Mouse (Mus musculus): ENCODE data around the gene Cdcp1.

Cdcp1 gene

GRCm38 (mm10) chr9:123215621-123216440 lies at the start of gene Cdcp1:
Gene Cdcp1, minus strand, starts transcription at chr9:123216038.
- DNase-seq (ENCODE audit: low spot score in 2 of 2) = no peak

GRCm38 (mm10) chr9:123260611-123261021 lies 44.8 kb upstream of the Cdcp1 start, which contains the start of gene Tmem158:
Gene Tmem158, minus strand, starts transcription at chr9:123260764.
- DNase-seq (ENCODE audit: low spot score in 2 of 2) = peak; percentile 70 to 82

GRCm38 (mm10) chr9:123259896-123260610 lies 44.2 kb upstream of the Cdcp1 start:
- DNase-seq (ENCODE audit: low spot score in 2 of 2) = peak; percentile 65 to 69

- DNase-seq (ENCODE audit: low spot score in 2 of 2) = no peak
These were observed 43.6 kb upstream of the Cdcp1 start for GRCm38 (mm10) chr9:123259461-123259895.

- DNase-seq (ENCODE audit: low spot score in 2 of 2) = no peak
These were observed 43.0 kb upstream of the Cdcp1 start for GRCm38 (mm10) chr9:123258796-123259195.

GRCm38 (mm10) chr9:123255736-123256135 lies 39.9 kb upstream of the Cdcp1 start:
- no peak for DNase-seq (ENCODE audit: low spot score in 2 of 2)

- no peak for DNase-seq (ENCODE audit: low spot score in 2 of 2)
These were observed 32.2 kb upstream of the Cdcp1 start for GRCm38 (mm10) chr9:123247992-123248391.

- no peak for DNase-seq (ENCODE audit: low spot score in 2 of 2)
These were observed 29.3 kb upstream of the Cdcp1 start for GRCm38 (mm10) chr9:123245146-123245545.

- peak in 1 of 2 experiments; percentile 44 for DNase-seq (ENCODE audit: low spot score in 2 of 2)
These were observed 28.1 kb upstream of the Cdcp1 start for GRCm38 (mm10) chr9:123243988-123244387.

GRCm38 (mm10) chr9:123241191-123241590 lies 25.4 kb upstream of the Cdcp1 start:
- no peak for DNase-seq (ENCODE audit: low spot score in 2 of 2)

GRCm38 (mm10) chr9:123240751-123241150 lies 24.9 kb upstream of the Cdcp1 start:
- DNase-seq (ENCODE audit: low spot score in 2 of 2) = no peak

- no peak for DNase-seq (ENCODE audit: low spot score in 2 of 2)
These were observed 24.4 kb upstream of the Cdcp1 start for GRCm38 (mm10) chr9:123240271-123240670.

GRCm38 (mm10) chr9:123239651-123240050 lies 23.8 kb upstream of the Cdcp1 start:
- no peak for DNase-seq (ENCODE audit: low spot score in 2 of 2)

- no peak for DNase-seq (ENCODE audit: low spot score in 2 of 2)
These were observed 22.6 kb upstream of the Cdcp1 start for GRCm38 (mm10) chr9:123238256-123239045.

GRCm38 (mm10) chr9:123237739-123238138 lies 21.9 kb upstream of the Cdcp1 start:
- DNase-seq (ENCODE audit: low spot score in 2 of 2) = no peak

- no peak for DNase-seq (ENCODE audit: low spot score in 2 of 2)
These were observed 19.8 kb upstream of the Cdcp1 start for GRCm38 (mm10) chr9:123235621-123236020.

GRCm38 (mm10) chr9:123229826-123230225 lies 14.0 kb upstream of the Cdcp1 start:
- no peak for DNase-seq (ENCODE audit: low spot score in 2 of 2)

- DNase-seq (ENCODE audit: low spot score in 2 of 2) = no peak
These were observed 12.8 kb upstream of the Cdcp1 start for GRCm38 (mm10) chr9:123228671-123229070.

- DNase-seq (ENCODE audit: low spot score in 2 of 2) = no peak
These were observed 11.4 kb upstream of the Cdcp1 start for GRCm38 (mm10) chr9:123227106-123227750.

- DNase-seq (ENCODE audit: low spot score in 2 of 2) = no peak
These were observed 9.1 kb upstream of the Cdcp1 start for GRCm38 (mm10) chr9:123224863-123225431.

- DNase-seq (ENCODE audit: low spot score in 2 of 2) = peak; percentile 19 to 20
These were observed 4.0 kb upstream of the Cdcp1 start for GRCm38 (mm10) chr9:123219826-123220225.
